ENCODE assay signal across 8 mouse cellular contexts in the genomic region with DNA sequence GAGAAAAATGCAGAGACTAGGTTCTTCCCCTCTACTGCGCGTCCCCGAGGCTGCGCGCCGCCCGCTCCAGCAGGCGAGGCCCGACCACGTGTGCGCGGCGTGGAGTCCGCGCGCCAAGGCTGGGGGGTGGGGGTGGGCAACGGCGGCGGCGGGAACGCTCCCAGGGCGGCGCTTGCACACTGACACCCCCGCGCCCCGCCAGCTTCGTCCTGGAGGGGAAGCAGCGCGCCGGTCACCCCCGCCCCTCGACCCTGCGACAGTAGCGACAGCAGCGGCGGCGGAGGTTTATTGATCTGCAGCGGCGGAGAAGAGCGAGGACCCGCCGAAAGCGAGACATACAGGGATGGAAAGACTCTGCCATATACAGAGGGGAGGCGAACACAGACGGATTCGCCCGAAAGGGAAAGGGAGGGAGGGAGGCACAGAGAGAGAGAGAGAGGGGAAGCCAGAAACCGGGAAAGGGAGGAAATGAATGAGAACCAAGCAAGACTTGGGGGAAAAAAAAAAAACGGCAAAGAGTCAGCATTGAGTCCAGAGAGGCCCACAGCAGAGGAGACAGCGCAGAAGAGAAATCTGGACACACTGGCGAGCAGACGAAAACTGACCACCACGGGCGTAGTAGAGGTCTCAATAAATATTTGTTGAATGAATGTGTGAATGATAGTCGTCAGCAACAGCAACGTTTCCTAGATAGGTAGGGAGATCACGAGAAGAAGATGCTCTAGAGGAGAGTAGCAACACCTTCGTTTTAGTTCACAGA. TPM values are rescaled to one million over a fixed set of nuclear protein-coding genes. Genes with fewer than 3 reads are reported as not detected.
DNase-seq lines count a peak whose midpoint lies in the region; ATAC-seq and TF ChIP-seq lines count a peak whose summit lies in the region.

No protein-coding gene starts in this region.

- H3K4me2 ChIP-seq in lung, embryonic 14.5 days, result peak overlapping the region; percentile 98
- H3K4me2 ChIP-seq in embryonic facial prominence, embryonic 15.5 days (replicated peaks), result peak overlapping the region; percentile 98
- peak overlapping the region; percentile 65 for H3K4me2 ChIP-seq in intestine, embryonic 14.5 days (ENCODE audit: low read length)

- WGBS in lung, embryonic 14.5 days, result 1% methylated on average over 58 of the region's 58 CpGs
- 2% methylated on average over 58 of the region's 58 CpGs for WGBS in embryonic facial prominence, embryonic 15.5 days
- 2% methylated on average over 58 of the region's 58 CpGs for WGBS in intestine, embryonic 14.5 days

- H3K4me1 ChIP-seq in lung, embryonic 14.5 days (ENCODE audit: insufficient read depth), result peaks cover 37% of the 10 kb centered on the region
- H3K4me1 ChIP-seq in embryonic facial prominence, embryonic 15.5 days, result peaks cover 81% of the 10 kb centered on the region
- H3K4me1 ChIP-seq in intestine, embryonic 14.5 days (replicated peaks; ENCODE audit: control insufficient read depth, insufficient read depth, low read length), result peaks cover 53% of the 10 kb centered on the region

- TF ChIP-seq CTCF in lung, embryonic 14.5 days (IDR thresholded peaks at IDR 0.05; ENCODE audit: low read depth), result no peak

- no peak overlapping the region for H3K27ac ChIP-seq in lung, embryonic 14.5 days (ENCODE audit: low read depth)
- peak overlapping the region; percentile 63; the same call in 1 of the 2 replicates for H3K27ac ChIP-seq in embryonic facial prominence, embryonic 15.5 days (replicated peaks)
- peak overlapping the region; percentile 54; the same call in 1 of the 2 replicates for H3K27ac ChIP-seq in intestine, embryonic 14.5 days (ENCODE audit: low read depth)

- ATAC-seq in lung, embryonic 14.5 days (ENCODE audit: insufficient read depth), result no peak
- ATAC-seq in embryonic facial prominence, embryonic 15.5 days (ENCODE audit: insufficient number of reproducible peaks, low FRiP score, low TSS enrichment, low read depth), result no peak
- no peak for ATAC-seq in intestine, embryonic 14.5 days (replicated peaks; ENCODE audit: low FRiP score, low TSS enrichment, low read depth)
- ATAC-seq in monocyte, adult 5-6 weeks (replicated peaks; ENCODE audit: insufficient number of reproducible peaks, low FRiP score, low TSS enrichment, poor library complexity, severe bottlenecking), result no peak

- H3K27me3 ChIP-seq in lung, embryonic 14.5 days (ENCODE audit: insufficient read depth, low read length), result peaks cover 55% of the 10 kb centered on the region
- peaks cover 28% of the 10 kb centered on the region for H3K27me3 ChIP-seq in embryonic facial prominence, embryonic 15.5 days
- peaks cover 32% of the 10 kb centered on the region for H3K27me3 ChIP-seq in intestine, embryonic 14.5 days (replicated peaks; ENCODE audit: control insufficient read depth, insufficient read depth, low read length)

- peak; percentile 54 for DNase-seq in lung, embryonic 14.5 days
- no peak for DNase-seq in lung, postnatal 10 days
- DNase-seq in intestine, embryonic 14.5 days (ENCODE audit: low spot score), result peak; percentile 73
- DNase-seq in neural tube, embryonic 10.5 days (ENCODE audit: extremely low spot score, low spot score), result peak; percentile 52
- DNase-seq in layer of hippocampus, postnatal 14 days (ENCODE audit: low spot score in 2 of 2), result no peak
- no peak for DNase-seq in kidney, postnatal 14 days

- peak overlapping the region; percentile 61 for H3K4me3 ChIP-seq in lung, embryonic 14.5 days (ENCODE audit: low read depth, low read length)
- peak overlapping the region; percentile 64 for H3K4me3 ChIP-seq in embryonic facial prominence, embryonic 15.5 days (replicated peaks)
- H3K4me3 ChIP-seq in intestine, embryonic 14.5 days (ENCODE audit: low read depth, low read length), result peak overlapping the region; percentile 49

- no peaks in the 10 kb centered on the region for H3K36me3 ChIP-seq in lung, embryonic 14.5 days (ENCODE audit: insufficient read depth)
- H3K36me3 ChIP-seq in embryonic facial prominence, embryonic 15.5 days, result no peaks in the 10 kb centered on the region
- H3K36me3 ChIP-seq in intestine, embryonic 14.5 days (ENCODE audit: control insufficient read depth, insufficient read depth, low read length), result no peaks in the 10 kb centered on the region

- H3K9ac ChIP-seq in lung, embryonic 14.5 days, result peak overlapping the region; percentile 29
- H3K9ac ChIP-seq in embryonic facial prominence, embryonic 15.5 days, result peak overlapping the region; percentile 31
- peak overlapping the region; percentile 35; the same call in 1 of the 2 replicates for H3K9ac ChIP-seq in intestine, embryonic 14.5 days (ENCODE audit: low read length)

- no peaks in the 10 kb centered on the region for H3K9me3 ChIP-seq in lung, embryonic 14.5 days (ENCODE audit: low read depth, low read length)
- H3K9me3 ChIP-seq in embryonic facial prominence, embryonic 15.5 days (replicated peaks), result no peaks in the 10 kb centered on the region
- H3K9me3 ChIP-seq in intestine, embryonic 14.5 days (ENCODE audit: control insufficient read depth, low read length), result no peaks in the 10 kb centered on the region

RNA-seq across cellular contexts. Expression of gene Efna3, which starts 3.0 kb away (rescaled TPM):
- 4.7 and 5.8 TPM in 2 replicates for polyA plus RNA-seq in lung, embryonic 14.5 days (2014; fragmentation: Nextera tagmentation; extraction: Ambion mirVana)
- polyA plus RNA-seq in embryonic facial prominence, embryonic 15.5 days (2015; fragmentation: Nextera tagmentation; extraction: Ambion mirVana), result 42.3 and 47.2 TPM in 2 replicates
- 13.2 and 15.3 TPM in 2 replicates for polyA plus RNA-seq in intestine, embryonic 14.5 days (2014; fragmentation: Nextera tagmentation; extraction: Ambion mirVana)
- not detected in 3 replicates for total RNA-seq in monocyte, adult 5-6 weeks (2017)
- total RNA-seq in layer of hippocampus, postnatal 14 days (2021), result 10 to 100 TPM; 57.8 to 62.7 TPM

RNA-seq across cellular contexts. Expression of gene Efna4, which starts 18.1 kb away (rescaled TPM):
- polyA plus RNA-seq in lung, embryonic 14.5 days (2014; fragmentation: Nextera tagmentation; extraction: Ambion mirVana), result 24.6 and 27.0 TPM in 2 replicates
- polyA plus RNA-seq in embryonic facial prominence, embryonic 15.5 days (2015; fragmentation: Nextera tagmentation; extraction: Ambion mirVana), result 28.1 and 31.0 TPM in 2 replicates
- polyA plus RNA-seq in intestine, embryonic 14.5 days (2014; fragmentation: Nextera tagmentation; extraction: Ambion mirVana), result 20.6 and 22.2 TPM in 2 replicates
- not detected in 3 replicates for total RNA-seq in monocyte, adult 5-6 weeks (2017)
- total RNA-seq in layer of hippocampus, postnatal 14 days (2021), result 1 to 10 TPM; 1.0 to 1.8 TPM

RNA-seq across cellular contexts. Expression of gene Adam15, which starts 30.0 kb away (rescaled TPM):
- polyA plus RNA-seq in lung, embryonic 14.5 days (2014; fragmentation: Nextera tagmentation; extraction: Ambion mirVana), result 32.7 and 36.7 TPM in 2 replicates
- polyA plus RNA-seq in embryonic facial prominence, embryonic 15.5 days (2015; fragmentation: Nextera tagmentation; extraction: Ambion mirVana), result 93.2 and 96.1 TPM in 2 replicates
- 30.4 and 31.0 TPM in 2 replicates for polyA plus RNA-seq in intestine, embryonic 14.5 days (2014; fragmentation: Nextera tagmentation; extraction: Ambion mirVana)
- 23.1 to 49.7 TPM (median 33.0 TPM) in 3 replicates for total RNA-seq in monocyte, adult 5-6 weeks (2017)
- 100 to 1,000 TPM; 114 to 115 TPM for total RNA-seq in layer of hippocampus, postnatal 14 days (2021)

RNA-seq across cellular contexts. Expression of gene Efna1, which starts 38.8 kb away (rescaled TPM):
- 68.3 and 70.4 TPM in 2 replicates for polyA plus RNA-seq in lung, embryonic 14.5 days (2014; fragmentation: Nextera tagmentation; extraction: Ambion mirVana)
- 55.8 and 57.4 TPM in 2 replicates for polyA plus RNA-seq in embryonic facial prominence, embryonic 15.5 days (2015; fragmentation: Nextera tagmentation; extraction: Ambion mirVana)
- polyA plus RNA-seq in intestine, embryonic 14.5 days (2014; fragmentation: Nextera tagmentation; extraction: Ambion mirVana), result 46.2 and 46.6 TPM in 2 replicates
- 0.38 to 0.39 TPM in 2 of 3 replicates, not detected in the other for total RNA-seq in monocyte, adult 5-6 weeks (2017)
- total RNA-seq in layer of hippocampus, postnatal 14 days (2021), result 1 to 10 TPM; 6.4 TPM

RNA-seq across cellular contexts. Expression of gene Dcst2, which starts 42.0 kb away (rescaled TPM):
- 0.17 TPM in 1 of 2 replicates, not detected in the other for polyA plus RNA-seq in lung, embryonic 14.5 days (2014; fragmentation: Nextera tagmentation; extraction: Ambion mirVana)
- 0.13 and 0.21 TPM in 2 replicates for polyA plus RNA-seq in embryonic facial prominence, embryonic 15.5 days (2015; fragmentation: Nextera tagmentation; extraction: Ambion mirVana)
- 0.35 and 0.40 TPM in 2 replicates for polyA plus RNA-seq in intestine, embryonic 14.5 days (2014; fragmentation: Nextera tagmentation; extraction: Ambion mirVana)
- total RNA-seq in monocyte, adult 5-6 weeks (2017), result not detected in 3 replicates
- total RNA-seq in layer of hippocampus, postnatal 14 days (2021), result under 1 TPM; 0.41 to 0.76 TPM

Comparison
In these comparisons a context has a peak if more than half of its experiments do, and no peak if none do; other contexts are left out.
1. DNase-seq: peak in lung, embryonic 14.5 days (single experiment), intestine, embryonic 14.5 days (single experiment) and neural tube, embryonic 10.5 days (single experiment); none in lung, postnatal 10 days (single experiment), layer of hippocampus, postnatal 14 days (0 of 2) and kidney, postnatal 14 days (single experiment).
2. Peak in every context shown above with its lines, with median percentiles within 50 percentile points of each other: H3K4me2 ChIP-seq, H3K4me3 ChIP-seq and H3K9ac ChIP-seq.